25 mouse cellular contexts compared by ENCODE assay signal in the genomic region with DNA sequence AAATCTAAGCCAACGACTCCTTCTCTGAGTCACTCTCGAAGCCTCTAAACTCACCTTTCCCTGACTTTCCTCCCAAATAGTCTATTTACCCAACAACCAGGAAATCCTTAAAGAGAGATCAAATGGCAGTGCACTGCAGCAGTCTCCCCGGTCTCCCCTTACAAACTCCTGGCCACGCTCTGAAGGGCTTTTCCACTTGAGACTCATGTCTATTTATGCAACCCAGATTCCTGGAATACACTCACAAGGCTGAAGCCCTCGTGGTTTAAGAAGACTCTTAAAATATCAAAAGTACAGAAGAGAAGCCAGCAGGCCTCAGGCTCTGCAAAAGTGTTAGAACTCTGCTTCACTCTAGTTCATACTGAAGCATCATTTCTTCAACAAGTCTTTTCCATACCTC.
DNase-seq lines count a peak whose midpoint lies in the region; ATAC-seq lines count a peak whose summit lies in the region.
"Had no signal": no experiment of that assay in that cellular context is flagged by ENCODE, and none has a peak within 500 bp of the region (broad histone marks: within the 10 kb centered on the region; RNA-seq: fewer than 3 reads in every experiment).

No protein-coding gene starts in this region.

- no peaks in the 10 kb centered on the region for H3K36me3 ChIP-seq in heart, embryonic 16.5 days (ENCODE audit: control insufficient read depth, insufficient read depth)
- H3K36me3 ChIP-seq: G1E; hindbrain, embryonic 13.5 days had no signal

- H3K4me1 ChIP-seq in heart, embryonic 16.5 days (ENCODE audit: control insufficient read depth, insufficient read depth, low read length): 0 out of 2 replicates have a peak, but pooled peaks cover 3% of the 10 kb centered on the region
- H3K4me1 ChIP-seq: megakaryocyte, embryonic 14.5 days had no signal

- intact Hi-C loops in heart, postnatal 25 days (cut with DNase I): no loop called here

- H3K27ac ChIP-seq in heart, embryonic 16.5 days (ENCODE audit: low read length): no peak overlapping the region
- H3K27ac ChIP-seq: hindbrain, embryonic 13.5 days had no signal

- 0 out of 2 replicates have a peak, but pooled peaks have one; percentile 58 for ATAC-seq in heart, embryonic 16.5 days (replicated peaks; ENCODE audit: extremely low read depth, insufficient read depth, low FRiP score)
- ATAC-seq: forebrain, postnatal 0 days; liver, postnatal 0 days had no signal

- 49% methylated on average over 5 of the region's 5 CpGs for WGBS in heart, embryonic 16.5 days

- no peak overlapping the region for H3K4me3 ChIP-seq in heart, embryonic 16.5 days (ENCODE audit: low read length)
- H3K4me3 ChIP-seq: hindbrain, embryonic 13.5 days; megakaryocyte, embryonic 14.5 days had no signal

- no peaks in the 10 kb centered on the region for H3K9me3 ChIP-seq in heart, embryonic 16.5 days (replicated peaks; ENCODE audit: control insufficient read depth, low read length)
- H3K9me3 ChIP-seq: G1E; hindbrain, embryonic 13.5 days; megakaryocyte, embryonic 14.5 days had no signal

- no peaks in the 10 kb centered on the region for H3K27me3 ChIP-seq in heart, embryonic 16.5 days (ENCODE audit: control insufficient read depth, insufficient read depth, low read length)
- H3K27me3 ChIP-seq: CH12.LX; hindbrain, embryonic 13.5 days; megakaryocyte, embryonic 14.5 days had no signal

- H3K9ac ChIP-seq in heart, embryonic 16.5 days (ENCODE audit: low read length): no peak overlapping the region
- H3K9ac ChIP-seq: forebrain, postnatal 0 days; hindbrain, embryonic 13.5 days; liver, postnatal 0 days had no signal

- no peak for DNase-seq in heart, postnatal 25 days (ENCODE audit: low spot score)
- DNase-seq in R1 (ENCODE audit: low read depth, low spot score): peak; percentile 4
- DNase-seq in brain, adult 2 months (ENCODE audit: low read depth, low spot score): peak; percentile 23
- peak; percentile 29 for DNase-seq in lung, postnatal 36 days
- DNase-seq in right cerebral cortex, postnatal 14 days: no peak
- no peak for DNase-seq in adrenal gland, adult 2 months
- DNase-seq: adrenal gland, postnatal 25 days; B cell, adult 2 months; cerebellum, adult 9-11 months; forebrain, postnatal 0 days; heart, adult 11 months; heart, postnatal 36 days; kidney, adult 18-20 months; kidney, postnatal 10 days; liver, postnatal 0 days; midbrain, embryonic 14.5 days; right cerebral cortex, postnatal 25 days; thymus, postnatal 14 days had no signal

- no peak overlapping the region for H3K4me2 ChIP-seq in heart, embryonic 16.5 days (ENCODE audit: low read depth, low read length)
- H3K4me2 ChIP-seq: heart, embryonic 11.5 days; hindbrain, embryonic 13.5 days; liver, embryonic 11.5 days had no signal

Comparison
In these comparisons a context has a peak if more than half of its experiments do, and no peak if none do; other contexts are left out.
1. DNase-seq: peak in R1 (single experiment), brain, adult 2 months (single experiment) and lung, postnatal 36 days (single experiment); none in heart, postnatal 25 days (single experiment), right cerebral cortex, postnatal 14 days (single experiment) and adrenal gland, adult 2 months (single experiment).